Mouse (Mus musculus) stomach, postnatal 0 days (tissue): Measurements from ENCODE around the gene Sh3bgrl3. TPM values are rescaled to one million over a fixed set of nuclear protein-coding genes. Genes with fewer than 3 reads are reported as not detected.

Experiments
- ATAC-seq: fragments of 200-750 bp; cut with Nextera tagmentation; 2 replicates; pipeline ENCODE4 v1.8.0; 2017; ENCODE audit not compliant: low FRiP score, low TSS enrichment
- DNase-seq: peaks from one replicate; pipeline ENCODE4 v3.0.0-alpha.2; 2016; ENCODE audit warnings: low spot score
- H3K27ac ChIP-seq: fragments of 300-500 bp; sonication (generic); replicated peaks from 2 replicates; pipeline ENCODE4 v1.5.1; 2014; ENCODE audit warnings: mild to moderate bottlenecking, control low read depth
- H3K27me3 ChIP-seq: fragments of 300-500 bp; sonication (generic); 2 replicates; pipeline ENCODE4 v1.6.1; 2014; ENCODE audit warnings: low read length; ENCODE audit not compliant: control insufficient read depth, insufficient read depth
- H3K36me3 ChIP-seq: fragments of 300-500 bp; sonication (generic); 2 replicates; pipeline ENCODE4 v1.6.1; 2014; ENCODE audit warnings: low read length, mixed read lengths; ENCODE audit not compliant: control insufficient read depth, insufficient read depth
- H3K4me1 ChIP-seq: fragments of 300-500 bp; sonication (generic); replicated peaks from 2 replicates; pipeline ENCODE4 v1.6.1; 2014; ENCODE audit warnings: antibody characterized with exemption; ENCODE audit not compliant: control insufficient read depth, insufficient read depth
- H3K4me2 ChIP-seq: fragments of 300-500 bp; sonication (generic); replicated peaks from 2 replicates; pipeline ENCODE4 v1.6.1; 2014; ENCODE audit warnings: low read depth, mild to moderate bottlenecking, control low read depth, moderate library complexity
- H3K4me3 ChIP-seq: fragments of 300-500 bp; sonication (generic); 2 replicates; pipeline ENCODE4 v1.5.1; 2014; ENCODE audit warnings: low read depth, low read length, control low read depth
- H3K9ac ChIP-seq: fragments of 300-500 bp; sonication (generic); 2 replicates; pipeline ENCODE4 v1.6.1; 2014; ENCODE audit warnings: mild to moderate bottlenecking, low read length, control low read depth, mixed read lengths
- H3K9me3 ChIP-seq: fragments of 300-500 bp; sonication (generic); 2 replicates; pipeline ENCODE4 v1.6.1; 2016; ENCODE audit warnings: low read length; ENCODE audit not compliant: control insufficient read depth
- CTCF ChIP-seq: IDR thresholded peaks from 2 replicates; pipeline ENCODE4 v1.5.1; 2016; ENCODE audit warnings: antibody characterized with exemption, low read depth, mild to moderate bottlenecking, moderate library complexity
- EP300 ChIP-seq: optimal IDR thresholded peaks from 2 replicates; pipeline ENCODE3; 2016; ENCODE audit warnings: antibody characterized with exemption
- WGBS: fragments of 180-500 bp; shearing (Covaris S2); extraction: QIAGEN DNeasy Blood & Tissue Kit; methylation state at CpG from one replicate; pipeline ENCODE4 v1.1.7; 2014; 5-methylcytosine and 5-hydroxymethylcytosine counted together
- polyA plus RNA-seq: library from polyadenylated mRNA; unstranded; fragments of >200 nt; fragmentation: Nextera tagmentation; extraction: Ambion mirVana; gene quantifications from 2 replicates; pipeline ENCODE4 v1.2.1, GENCODE M21; 2015

The Sh3bgrl3 gene
- polyA plus RNA-seq, 1 experiment from 2014 or later, result 533 TPM

DNA sequence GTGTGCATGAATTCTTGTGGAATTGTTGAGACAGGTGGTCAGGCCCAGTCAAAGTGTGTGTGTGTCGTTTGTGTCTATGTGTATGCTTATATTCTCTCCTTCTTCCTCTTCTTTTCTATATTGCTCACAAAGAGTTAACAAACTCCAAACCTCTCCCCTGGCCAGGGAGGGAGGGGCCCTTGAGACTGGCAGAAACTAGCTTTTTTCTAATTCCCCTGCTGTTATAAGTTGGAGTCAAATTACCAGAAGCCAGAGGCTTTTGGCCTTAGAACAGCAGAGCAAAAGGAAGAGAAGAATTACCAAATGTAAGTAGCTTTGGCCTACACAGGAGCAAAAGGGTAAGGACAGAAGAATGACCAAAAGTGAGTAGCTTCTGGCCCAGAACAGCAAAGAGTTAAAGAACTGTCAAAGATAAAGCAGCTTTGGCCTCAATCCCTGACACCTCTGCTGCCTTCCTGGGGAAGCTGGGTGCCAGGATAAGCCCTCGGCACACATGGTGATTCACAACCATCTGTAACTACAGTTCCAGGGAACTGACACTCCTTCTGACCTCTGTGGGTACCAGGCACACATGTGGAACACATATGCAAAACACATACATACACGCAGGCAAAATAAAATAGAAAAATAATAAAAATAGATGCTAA lies 7.8 kb upstream of the Sh3bgrl3 start:
- H3K9ac ChIP-seq, result no peak overlapping the region
- no peak overlapping the region for H3K4me3 ChIP-seq
- DNase-seq (no peak), ATAC-seq (no peak)
- H3K27me3 ChIP-seq, result no peaks in the 10 kb centered on the region
- TF ChIP-seq EP300, result no peak
- no peak for TF ChIP-seq CTCF
- peaks cover 2% of the 10 kb centered on the region; the same call in 1 of the 2 replicates for H3K36me3 ChIP-seq
- 35% methylated on average over 3 of the region's 3 CpGs for WGBS
- H3K27ac ChIP-seq, result no peak overlapping the region
- no peak overlapping the region for H3K4me2 ChIP-seq
- no peaks in the 10 kb centered on the region for H3K4me1 ChIP-seq
- H3K9me3 ChIP-seq, result no peaks in the 10 kb centered on the region

DNA sequence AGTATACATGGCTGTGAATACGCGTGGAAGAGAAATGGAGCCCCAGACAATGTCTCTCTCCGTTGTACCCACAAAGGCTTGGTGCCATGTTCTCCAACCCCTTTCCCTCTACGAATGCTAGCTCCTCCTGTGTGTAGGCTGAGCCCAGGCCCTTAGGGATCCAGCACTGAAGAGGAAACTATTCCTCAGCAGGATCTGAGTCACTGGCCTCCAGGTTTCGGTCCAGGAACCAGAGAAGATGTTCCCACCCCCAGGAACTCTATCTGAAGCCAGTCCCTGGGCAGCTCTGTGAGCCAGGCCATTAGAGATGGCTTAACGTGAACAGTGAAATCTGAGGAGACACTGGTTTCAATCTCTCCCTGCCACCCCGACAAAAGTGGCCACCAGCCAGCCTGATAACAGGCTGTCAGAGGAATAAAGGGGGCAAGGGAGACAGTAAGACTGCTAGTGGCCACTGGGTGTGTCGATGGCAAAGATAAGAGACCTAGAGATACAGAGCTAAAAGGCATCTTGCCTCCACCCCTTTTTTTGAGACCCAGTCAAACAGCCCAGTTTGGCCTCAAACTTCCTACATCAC lies 4.0 kb upstream of the Sh3bgrl3 start:
- Histone ChIP-seq H3K9me3 (no peaks in the 10 kb centered on the region), H3K4me2 (no peak overlapping the region), H3K4me1 (0 out of 2 replicates have a peak, but pooled peaks cover 2% of the 10 kb centered on the region), H3K27me3 (no peaks in the 10 kb centered on the region), H3K27ac (0 out of 2 replicates have a peak overlapping the region, but pooled peaks have one; percentile 8), H3K36me3 (peaks cover 2% of the 10 kb centered on the region; the same call in 1 of the 2 replicates), H3K4me3 (no peak overlapping the region), H3K9ac (no peak overlapping the region)
- no peak for ATAC-seq
- 63% methylated on average over 8 of the region's 8 CpGs for WGBS
- no peak for DNase-seq
- TF ChIP-seq EP300 (no peak), CTCF (no peak)

DNA sequence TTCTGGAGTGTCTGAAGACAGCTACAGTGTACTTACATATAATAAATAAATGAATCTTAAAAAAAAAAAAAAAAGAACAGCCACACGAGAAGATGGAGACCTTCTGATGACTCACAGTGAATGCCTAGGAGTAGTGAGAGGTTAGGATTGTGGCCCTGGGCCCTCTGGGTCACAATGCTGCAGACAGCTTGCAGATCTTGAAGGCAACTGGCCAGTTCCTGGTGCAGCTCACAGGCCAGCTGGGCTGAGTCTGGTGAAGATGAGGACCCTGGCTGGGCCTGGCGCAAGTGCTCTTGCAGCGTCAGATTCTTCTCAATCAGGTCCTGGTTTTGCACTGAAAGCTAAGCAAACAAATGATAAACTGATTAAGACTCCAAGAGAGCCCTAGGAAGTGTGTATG lies 3.5 kb upstream of the Sh3bgrl3 start:
- H3K27ac ChIP-seq, result 0 out of 2 replicates have a peak overlapping the region, but pooled peaks have one; percentile 8
- TF ChIP-seq EP300 (no peak), CTCF (no peak)
- no peak overlapping the region for H3K4me3 ChIP-seq
- 51% methylated on average over 3 of the region's 3 CpGs for WGBS
- peaks cover 2% of the 10 kb centered on the region; the same call in 1 of the 2 replicates for H3K36me3 ChIP-seq
- no peaks in the 10 kb centered on the region for H3K9me3 ChIP-seq
- H3K9ac ChIP-seq, result no peak overlapping the region
- H3K4me2 ChIP-seq, result no peak overlapping the region
- H3K4me1 ChIP-seq, result 0 out of 2 replicates have a peak, but pooled peaks cover 2% of the 10 kb centered on the region
- no peak for DNase-seq
- H3K27me3 ChIP-seq, result no peaks in the 10 kb centered on the region
- ATAC-seq, result no peak

DNA sequence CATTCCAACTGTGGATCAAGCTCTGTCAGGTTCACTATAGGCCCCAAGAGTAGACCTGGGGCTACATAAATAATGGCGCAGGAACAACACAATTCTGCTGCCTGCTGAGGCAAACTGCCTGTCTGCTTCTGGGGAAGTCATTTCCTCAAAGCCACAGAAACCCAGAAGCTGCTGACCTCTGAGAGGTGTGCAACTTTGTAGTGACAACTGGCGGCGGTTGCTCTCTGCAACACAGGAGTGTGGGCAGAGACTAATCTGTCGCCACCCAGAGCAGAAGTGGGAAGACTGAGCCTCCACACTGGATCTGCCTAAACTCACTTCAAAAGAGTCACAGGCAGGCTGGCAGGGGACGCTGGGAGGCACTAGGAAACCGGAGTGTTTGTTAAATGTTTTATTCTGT lies 893 bp upstream of the Sh3bgrl3 start:
- TF ChIP-seq EP300, result no peak
- TF ChIP-seq CTCF, result no peak
- H3K27ac ChIP-seq, result peak overlapping the region; percentile 95
- H3K9me3 ChIP-seq, result no peaks in the 10 kb centered on the region
- H3K9ac ChIP-seq, result peak overlapping the region; percentile 81
- H3K27me3 ChIP-seq, result no peaks in the 10 kb centered on the region
- peak overlapping the region; percentile 79 for H3K4me2 ChIP-seq
- DNase-seq (peak; percentile 48), ATAC-seq (no peak)
- 29% methylated on average over 6 of the region's 6 CpGs for WGBS
- peak overlapping the region; percentile 84 for H3K4me3 ChIP-seq
- H3K36me3 ChIP-seq, result peaks cover 2% of the 10 kb centered on the region; the same call in 1 of the 2 replicates
- 0 out of 2 replicates have a peak, but pooled peaks cover 2% of the 10 kb centered on the region for H3K4me1 ChIP-seq

DNA sequence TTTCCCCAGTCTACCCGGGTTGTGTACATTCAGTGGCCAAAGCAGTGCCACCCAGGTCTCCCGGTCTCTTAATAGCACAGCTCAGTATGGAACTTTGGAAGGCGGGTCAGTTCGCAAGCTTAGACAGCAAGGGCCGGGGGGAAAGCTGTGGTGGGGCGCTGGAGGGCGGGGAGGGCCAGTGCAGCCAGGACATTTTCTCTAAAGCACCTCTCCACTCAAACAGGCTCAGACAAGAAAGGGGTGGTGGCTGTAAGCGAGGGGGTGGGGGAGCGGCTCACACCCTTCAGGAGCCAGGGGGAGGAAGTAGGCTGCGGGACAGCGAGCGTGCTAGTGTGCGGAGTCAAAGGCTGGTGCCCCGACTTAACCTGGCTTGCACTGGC lies 384 bp upstream of the Sh3bgrl3 start:
- Histone ChIP-seq H3K27ac (peak overlapping the region; percentile 95), H3K27me3 (no peaks in the 10 kb centered on the region), H3K4me2 (peak overlapping the region; percentile 79), H3K4me1 (0 out of 2 replicates have a peak, but pooled peaks cover 2% of the 10 kb centered on the region), H3K36me3 (peaks cover 2% of the 10 kb centered on the region; the same call in 1 of the 2 replicates), H3K4me3 (peak overlapping the region; percentile 84), H3K9ac (peak overlapping the region; percentile 81), H3K9me3 (no peaks in the 10 kb centered on the region)
- DNase-seq (peak; percentile 79), ATAC-seq (peak; percentile 74)
- no peak for TF ChIP-seq CTCF
- peak; percentile 66 for TF ChIP-seq EP300
- 1% methylated on average over 14 of the region's 14 CpGs for WGBS

DNA sequence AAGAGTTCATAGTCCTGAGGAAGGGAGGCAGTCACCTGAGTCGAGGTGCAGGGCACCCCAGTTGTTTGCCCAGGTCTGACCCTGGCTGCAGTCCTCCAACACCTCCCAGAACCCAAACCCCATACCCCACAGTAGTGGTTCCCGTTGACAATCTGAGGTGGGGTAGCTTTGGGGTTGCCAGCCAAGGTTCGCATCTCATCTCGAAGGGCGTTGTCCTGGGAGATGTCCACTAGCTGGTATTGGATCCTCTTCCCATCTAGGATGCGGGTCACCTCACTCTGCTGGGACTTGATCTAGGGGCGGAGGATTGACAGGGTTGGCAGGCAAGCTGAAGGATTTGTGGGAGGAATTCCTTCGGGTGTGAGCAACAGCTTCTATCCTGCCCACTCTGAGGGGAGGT lies 796 bp downstream of the Sh3bgrl3 start:
- Histone ChIP-seq H3K27ac (peak overlapping the region; percentile 95; the same call in 1 of the 2 replicates), H3K36me3 (peaks cover 2% of the 10 kb centered on the region; the same call in 1 of the 2 replicates), H3K9ac (peak overlapping the region; percentile 81), H3K9me3 (no peaks in the 10 kb centered on the region), H3K4me3 (peak overlapping the region; percentile 84), H3K4me1 (0 out of 2 replicates have a peak, but pooled peaks cover 2% of the 10 kb centered on the region), H3K27me3 (no peaks in the 10 kb centered on the region), H3K4me2 (peak overlapping the region; percentile 79)
- DNase-seq, result no peak
- WGBS, result 48% methylated on average over 8 of the region's 8 CpGs
- TF ChIP-seq CTCF (no peak), EP300 (no peak)
- ATAC-seq, result no peak
